Mouse (Mus musculus): Measurements from ENCODE around the gene Tkt.
"Not testable (repeated sequence)": the region's sequence is repeated elsewhere in the genome, so short reads cannot be mapped to it uniquely, and the experiment has no call there.

Gene Tkt

DNA sequence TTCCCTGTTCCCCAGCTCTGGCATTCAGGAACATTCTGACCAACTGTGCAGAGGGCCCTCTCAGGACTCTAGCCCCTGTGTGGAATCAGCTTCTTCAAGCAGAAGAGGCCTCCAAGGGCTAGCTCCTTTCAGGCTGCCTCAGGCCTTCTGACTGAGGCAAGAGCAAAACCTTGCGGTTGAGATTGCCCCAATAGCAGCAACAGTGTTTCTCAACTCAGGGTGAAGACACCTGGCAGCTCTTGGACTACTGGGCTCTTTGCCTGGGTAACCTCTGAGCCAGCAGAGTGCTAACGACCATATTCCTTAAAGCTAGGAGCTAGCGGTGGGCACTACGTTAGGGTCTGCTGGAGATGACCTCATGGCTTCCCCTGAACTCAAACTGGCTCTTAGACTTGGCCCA is 5.0 kb downstream of the Tkt start:
- no peak for DNase-seq

DNA sequence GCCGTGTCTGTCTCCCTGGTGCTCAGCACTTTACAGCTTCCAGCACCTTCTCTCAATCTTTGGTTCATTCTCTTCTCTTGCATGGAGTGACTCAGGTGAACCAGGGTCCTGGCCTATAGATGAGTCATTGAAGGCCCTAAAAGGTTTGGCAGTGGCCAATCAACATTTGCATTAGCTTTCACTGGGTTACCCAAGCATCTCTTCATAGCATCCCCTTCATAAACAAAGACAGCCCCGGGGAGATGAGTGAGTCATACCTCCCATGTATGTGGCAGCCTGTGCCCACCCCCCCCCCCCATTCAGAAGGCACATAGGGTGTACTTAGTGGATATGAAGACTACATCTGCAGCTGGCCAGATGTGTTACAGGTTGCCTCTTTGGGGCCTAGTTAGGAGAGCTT is 8.5 kb downstream of the Tkt start:
- no peak for DNase-seq

DNA sequence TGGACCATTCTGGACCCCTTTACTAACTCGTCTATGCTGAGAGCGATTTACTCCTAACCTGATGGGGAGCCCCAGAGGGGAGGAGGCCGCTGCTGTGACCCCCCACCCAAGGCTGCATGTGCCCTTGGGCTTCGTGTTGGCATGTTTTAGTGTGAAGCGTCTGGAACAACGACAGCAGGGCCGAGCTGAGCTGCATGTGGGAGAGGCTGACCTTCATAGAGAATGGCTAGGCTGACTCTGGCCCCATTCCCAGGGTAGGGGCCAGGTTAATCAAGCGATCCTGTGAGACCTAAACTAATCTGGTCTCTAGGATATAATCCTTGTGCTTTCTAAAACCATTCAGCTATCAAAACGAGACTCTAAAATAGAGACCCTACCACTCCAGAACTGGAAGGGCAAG is 9.6 kb downstream of the Tkt start:
- peak; percentile 90 for DNase-seq

DNA sequence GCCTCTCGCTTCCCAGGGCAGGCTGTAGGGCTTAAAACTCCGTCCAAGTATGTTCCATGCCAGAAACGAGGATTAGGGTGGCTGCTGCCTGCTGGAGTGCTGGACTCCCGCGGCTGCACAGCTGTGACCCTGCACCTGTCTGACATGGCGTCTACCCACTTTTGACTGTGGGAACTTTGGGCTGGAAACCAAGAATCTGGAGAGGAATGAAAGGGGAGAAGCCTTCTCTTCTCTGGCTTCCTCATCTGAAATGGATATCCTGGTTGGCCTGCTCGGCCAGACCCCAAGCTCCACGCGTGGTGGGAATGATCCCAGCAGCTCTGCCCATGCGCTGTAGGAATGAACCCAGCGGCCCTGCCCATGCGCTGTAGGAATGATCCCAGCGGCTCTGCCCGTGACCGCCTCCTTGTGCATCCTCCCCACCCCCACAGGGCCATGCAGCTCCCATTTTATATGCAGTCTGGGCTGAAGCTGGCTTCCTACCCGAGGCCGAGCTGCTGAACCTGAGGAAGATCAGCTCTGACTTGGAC is 11.2 kb downstream of the Tkt start:
- DNase-seq: peak; percentile 87

DNA sequence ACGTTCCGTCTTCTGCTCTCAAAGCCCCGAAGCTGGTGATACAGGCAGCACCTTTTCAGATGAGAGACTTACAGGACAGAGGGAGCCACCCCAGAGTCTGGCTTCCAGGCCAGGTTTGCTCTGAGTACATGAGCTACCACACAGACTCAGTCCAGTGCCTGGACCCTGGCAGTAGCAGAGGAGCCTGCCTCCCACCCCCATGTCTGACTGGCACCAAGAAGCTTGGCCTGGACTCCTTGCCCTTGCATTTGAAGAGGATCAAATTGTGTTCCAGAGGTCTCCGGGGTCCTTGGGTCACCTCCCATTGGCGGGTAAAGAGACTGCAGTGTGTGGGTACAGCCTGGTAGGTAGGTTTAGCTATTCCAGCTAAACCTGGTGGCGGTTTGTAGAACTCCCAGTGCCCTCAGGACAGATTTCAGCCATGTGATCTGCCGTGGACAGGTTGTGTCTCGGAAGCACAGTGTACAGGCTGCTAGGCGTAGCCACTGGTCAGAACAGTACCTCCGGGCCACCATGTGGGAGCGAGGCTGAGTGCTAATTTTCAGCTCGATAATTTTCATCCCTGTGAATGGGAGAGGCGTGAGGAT is 12.7 kb downstream of the Tkt start:
- DNase-seq: peak; percentile 86

DNA sequence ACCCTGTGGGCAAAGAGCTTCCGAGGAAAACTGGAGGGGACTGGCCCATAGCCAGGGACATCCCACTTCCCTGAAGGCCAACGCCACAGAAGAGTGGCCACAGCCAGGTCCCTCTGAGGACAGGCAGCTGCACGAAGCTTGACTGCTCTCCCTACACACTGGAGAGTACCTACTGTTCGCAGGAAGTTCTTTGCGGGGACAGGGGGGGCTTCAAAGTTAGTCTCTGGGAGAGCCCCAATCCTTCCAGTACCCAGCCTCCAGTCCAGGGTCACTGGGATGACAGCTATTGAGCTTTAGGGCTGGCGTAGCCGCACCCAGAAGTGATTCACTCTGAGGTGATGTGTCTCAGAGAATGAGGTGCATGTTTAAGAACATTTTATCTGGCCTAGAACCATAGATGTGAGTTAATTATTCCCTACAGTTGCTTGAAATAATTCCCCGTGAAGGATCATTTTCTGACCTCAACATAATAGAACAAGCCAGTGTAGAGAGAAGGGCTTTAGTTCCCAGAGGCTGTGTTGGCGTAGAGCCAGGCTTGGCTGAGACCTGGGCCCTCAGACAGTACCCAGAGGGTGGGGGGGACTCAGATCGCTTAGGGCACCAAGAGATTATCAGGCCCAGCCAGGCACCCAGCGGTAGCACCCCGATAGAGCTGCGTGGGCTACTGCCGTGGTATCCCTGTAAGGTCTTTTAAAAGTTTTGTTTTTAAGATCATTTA is 13.5 kb downstream of the Tkt start:
- peak; percentile 92 for DNase-seq

DNA sequence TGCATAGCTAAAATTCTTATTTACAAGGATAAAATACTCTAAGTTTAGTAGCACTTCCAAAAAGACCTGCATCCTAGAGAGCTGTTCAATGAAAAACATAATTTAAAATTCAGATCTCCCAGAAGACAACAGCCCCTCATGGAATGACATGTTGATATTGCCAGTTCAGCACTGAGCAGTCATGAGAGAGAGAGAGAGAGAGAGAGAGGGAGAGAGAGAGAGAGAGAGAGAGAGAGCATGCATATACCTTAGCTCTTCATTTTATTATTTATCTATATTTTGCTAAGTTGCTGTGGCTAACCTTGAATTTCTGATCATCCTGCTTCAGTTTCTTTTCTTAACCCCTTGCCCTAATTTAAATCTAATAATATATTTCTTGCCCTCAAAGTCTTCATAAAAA is 14.2 kb downstream of the Tkt start:
- no peak for DNase-seq

DNA sequence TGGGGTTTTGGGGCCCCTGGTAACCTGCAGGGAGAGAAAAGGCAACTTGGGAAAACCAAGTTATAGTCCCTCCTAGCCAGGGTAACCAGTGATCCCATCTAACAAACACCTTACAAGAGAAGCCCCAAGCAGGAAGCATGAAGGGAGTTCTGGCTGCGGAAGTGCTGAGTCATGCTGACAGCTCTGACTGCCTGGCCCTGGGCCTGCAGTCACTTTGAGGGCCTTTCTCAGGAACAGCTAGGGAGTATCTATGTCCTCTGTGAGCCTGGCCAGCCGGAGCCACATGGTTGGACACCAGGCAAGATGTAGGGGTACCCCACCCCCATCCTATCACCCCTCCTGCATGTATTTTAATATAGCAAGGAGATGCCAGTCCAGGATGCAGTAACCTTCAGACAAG is 16.3 kb downstream of the Tkt start:
- peak; percentile 98 for DNase-seq

DNA sequence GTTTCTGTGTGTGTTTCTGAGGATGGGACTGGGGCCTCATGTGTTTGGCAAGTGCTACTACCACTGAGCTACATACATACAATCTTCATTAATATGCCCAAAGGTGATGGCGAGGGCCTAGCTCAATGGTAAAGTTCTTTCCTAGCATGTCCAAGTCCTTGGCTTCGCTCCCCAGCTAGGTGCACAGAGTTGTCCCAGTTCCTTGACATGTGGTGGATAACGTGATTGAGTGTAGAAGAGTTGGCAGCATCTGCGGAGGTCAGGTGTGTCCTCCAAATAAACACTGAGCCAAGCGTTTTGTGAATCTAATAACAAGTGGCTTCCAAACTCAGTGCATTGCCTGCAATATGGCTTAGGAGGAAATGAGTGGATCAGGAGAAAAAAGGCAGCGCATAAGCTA is 18.2 kb downstream of the Tkt start:
- peak; percentile 95 for DNase-seq

DNA sequence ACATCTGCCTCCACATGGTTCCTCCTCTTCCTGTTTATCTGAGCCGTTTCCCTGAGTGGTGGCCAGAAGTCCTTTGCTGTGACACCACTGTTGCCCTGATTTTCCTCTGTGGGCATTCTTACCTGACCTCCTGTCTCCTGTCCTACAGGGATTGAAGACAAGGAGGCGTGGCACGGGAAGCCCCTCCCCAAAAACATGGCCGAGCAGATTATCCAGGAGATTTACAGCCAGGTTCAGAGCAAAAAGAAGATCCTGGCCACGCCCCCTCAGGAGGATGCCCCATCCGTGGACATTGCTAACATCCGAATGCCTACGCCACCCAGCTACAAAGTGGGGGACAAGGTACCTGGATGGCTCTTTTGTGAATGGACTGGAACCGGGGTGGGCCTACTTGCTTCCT is 19.9 kb downstream of the Tkt start:
- no peak for DNase-seq

DNA sequence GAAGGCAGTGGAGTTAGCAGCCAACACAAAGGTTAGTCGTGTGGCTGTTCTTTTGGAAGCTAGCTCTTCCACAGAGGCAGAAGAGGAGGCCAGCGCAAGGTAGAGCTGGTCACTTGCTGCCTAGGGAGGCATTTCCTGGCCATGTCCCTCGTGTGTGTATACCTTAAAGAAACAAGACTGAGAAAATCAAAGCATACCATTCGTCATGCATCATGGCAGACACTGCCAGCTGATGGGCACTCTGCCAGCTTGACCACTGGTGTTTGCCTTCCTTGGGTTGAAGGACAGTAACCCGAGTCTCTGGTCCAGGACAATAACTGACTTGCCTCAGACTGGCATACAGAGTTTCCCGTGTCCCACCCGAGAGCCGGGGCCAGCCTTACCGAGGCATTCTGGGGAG is 22.1 kb downstream of the Tkt start:
- no peak for DNase-seq

DNA sequence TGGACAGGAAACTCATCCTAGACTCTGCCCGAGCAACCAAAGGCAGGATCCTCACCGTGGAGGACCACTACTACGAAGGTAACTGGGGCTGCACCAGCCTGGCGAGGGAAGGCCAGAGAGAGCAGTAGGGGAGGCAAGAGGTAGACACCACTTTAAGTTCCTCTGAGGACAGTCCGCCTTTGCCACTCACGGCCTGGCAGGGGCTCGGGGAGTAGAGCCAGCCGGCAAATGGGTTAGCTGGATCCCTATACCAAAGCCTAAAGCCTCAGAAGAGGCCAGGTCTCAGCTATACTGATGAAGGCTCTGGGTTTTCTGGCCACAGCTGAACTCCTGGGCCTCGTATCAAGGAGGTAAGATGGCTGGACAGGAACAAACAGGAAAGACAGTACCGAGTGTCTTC is 24.1 kb downstream of the Tkt start:
- DNase-seq: peak; percentile 94

DNA sequence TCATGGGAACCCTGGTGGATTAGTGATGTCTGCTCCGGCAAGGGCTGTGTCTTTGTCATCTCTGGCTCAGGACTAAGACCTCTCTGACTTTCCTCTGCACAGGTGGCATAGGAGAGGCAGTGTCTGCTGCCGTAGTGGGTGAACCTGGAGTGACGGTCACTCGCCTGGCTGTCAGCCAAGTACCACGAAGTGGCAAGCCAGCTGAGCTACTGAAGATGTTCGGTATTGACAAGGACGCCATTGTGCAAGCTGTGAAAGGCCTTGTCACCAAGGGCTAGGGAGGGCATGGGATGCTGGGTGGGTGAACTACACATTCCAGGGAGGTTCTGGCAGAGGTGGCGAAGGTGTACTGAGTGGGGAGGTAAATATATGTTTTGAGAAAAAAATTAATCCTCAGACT is 25.1 kb downstream of the Tkt start:
- DNase-seq: peak; percentile 89

DNA sequence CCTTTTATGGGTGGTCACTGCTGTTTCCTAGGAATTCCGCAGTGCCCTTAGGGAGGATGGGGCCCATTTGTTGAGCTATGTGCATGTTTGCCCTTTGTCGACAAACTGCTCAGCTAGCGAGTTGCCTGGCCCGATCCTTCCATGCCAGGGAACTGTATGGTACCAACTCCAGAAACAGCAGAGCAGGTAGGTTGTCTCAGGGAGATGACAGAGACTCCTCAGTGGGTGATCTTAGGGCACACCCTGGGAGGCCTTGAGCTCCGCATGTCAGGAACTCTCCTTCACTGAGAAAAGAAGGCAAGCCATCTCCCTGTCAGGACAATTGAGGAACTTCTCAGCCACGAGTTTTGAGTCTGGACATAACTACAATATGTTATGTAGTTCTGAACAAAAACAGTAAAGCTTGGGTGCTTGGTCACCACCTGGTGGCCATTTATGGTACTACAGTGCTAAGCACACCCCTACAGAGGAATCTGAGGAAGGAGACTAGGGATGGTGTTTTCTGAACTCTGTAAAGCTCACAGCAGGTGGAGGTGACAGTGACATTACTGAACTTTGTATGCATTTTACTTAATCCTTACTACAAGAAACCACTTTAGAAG is 25.9 kb downstream of the Tkt start:
- peak; percentile 95 for DNase-seq

DNA sequence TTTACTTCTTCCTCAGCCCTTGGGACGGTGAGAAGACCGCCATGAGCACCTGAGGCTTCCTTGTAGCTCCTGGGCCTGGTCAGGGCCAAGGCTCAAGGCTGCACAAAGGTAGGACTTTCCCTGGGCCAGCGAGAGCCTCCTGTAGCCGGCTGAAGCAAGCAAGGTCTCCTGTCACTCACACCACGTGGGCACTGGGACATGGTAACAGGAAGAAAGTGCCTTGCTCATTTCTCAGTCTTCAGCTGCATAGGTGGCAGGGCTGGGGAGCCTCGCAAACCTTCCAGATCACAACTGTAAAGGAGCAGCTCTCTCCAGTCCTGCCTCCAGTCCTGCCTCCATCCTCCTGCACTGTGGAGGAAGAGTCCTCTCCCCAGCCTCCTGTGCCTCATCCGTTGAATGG is 27.6 kb downstream of the Tkt start:
- DNase-seq: peak; percentile 78

DNA sequence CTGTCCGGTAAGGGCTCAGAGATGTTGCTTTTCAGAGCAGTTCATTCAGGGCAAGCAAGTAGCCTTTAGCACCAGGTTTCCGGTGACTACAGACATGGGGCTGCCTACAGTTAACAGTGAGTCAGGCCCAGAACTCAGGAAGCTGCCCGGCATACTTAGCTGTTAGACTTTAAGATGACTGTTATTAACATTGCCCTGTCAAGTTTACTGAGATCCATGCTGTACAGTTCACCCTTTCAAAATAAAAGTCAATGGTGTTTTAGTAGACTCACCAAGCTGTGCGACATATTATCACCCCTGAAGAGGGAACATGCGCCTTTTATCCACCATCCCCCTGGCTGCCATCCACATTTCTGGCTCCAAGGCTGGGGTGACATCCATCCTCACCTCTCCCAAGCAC is 28.1 kb downstream of the Tkt start:
- no peak for DNase-seq

DNA sequence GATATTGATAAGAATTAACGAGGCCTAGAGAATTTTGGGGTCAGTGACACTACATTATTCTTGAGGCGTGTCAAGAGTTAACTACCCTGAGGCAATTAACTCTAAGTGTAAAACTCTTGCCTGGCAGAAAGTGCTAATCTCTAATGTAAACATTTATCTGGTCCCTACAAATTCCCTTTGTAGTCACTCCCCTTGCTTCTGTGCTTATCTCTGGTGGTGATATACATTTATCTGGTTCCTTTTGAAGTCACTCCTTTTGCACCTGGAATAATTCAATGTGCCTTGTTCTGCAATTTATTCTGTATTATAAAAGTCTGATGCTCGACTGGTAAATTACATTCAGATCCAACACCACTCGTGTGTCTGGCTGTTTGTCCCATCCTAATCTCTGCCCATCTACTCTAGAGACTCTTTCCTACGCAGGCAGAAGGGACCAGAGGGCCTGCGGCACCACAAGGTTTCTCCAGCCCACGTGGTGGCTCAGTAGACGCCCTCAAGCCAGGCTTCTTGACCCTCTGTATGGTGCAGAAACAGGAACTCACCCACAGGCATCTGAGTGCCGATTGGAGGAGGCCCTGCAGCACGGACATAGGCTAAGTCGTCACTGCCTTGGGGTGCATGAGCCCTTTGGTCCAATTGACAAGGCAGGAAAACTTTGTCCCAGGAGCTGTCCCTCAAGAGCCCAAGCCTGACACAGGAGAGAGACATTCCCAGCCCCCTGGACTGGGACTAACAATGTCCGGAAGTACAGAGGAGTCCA is 29.3 kb downstream of the Tkt start:
- not testable (repeated sequence) for DNase-seq

DNA sequence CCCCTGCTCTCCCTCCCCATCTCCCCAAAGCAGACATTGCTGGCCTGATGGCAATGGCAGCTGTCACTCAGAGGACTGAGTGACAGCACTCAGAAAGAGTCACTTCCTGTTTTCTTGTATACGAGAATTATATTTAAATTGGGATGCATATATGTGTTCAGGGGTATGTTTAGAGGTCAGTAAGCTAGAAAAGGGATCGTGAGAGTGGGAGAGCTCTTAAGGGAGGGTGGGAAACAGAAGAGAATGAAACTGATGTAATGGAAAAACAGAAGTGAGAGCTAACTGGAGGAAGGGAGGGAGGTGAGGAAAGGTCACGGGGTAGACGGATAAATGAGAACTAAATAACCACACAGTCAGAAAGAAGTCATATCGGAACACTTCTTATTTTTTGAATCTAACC is 31.0 kb downstream of the Tkt start:
- DNase-seq: no peak

DNA sequence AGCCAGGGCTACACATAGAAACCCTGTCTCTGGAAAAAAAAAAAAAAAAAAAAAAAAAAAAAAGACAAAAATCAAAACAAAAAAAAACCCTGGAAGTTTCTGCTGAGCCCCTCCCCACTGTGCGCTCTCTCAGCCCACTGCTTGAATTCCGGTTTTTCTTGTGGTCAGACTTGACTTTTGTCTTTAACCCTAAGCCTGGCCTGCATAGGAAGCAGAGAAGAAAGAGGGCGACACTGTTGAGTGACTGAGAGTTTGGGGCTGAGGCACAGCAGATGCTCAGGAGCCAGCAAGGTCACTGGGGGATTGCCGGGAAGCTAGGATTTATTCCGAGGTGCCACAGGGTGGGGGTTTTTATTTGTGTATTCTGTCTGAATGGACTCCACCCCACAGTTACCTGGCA is 31.7 kb downstream of the Tkt start:
- DNase-seq: no peak

DNA sequence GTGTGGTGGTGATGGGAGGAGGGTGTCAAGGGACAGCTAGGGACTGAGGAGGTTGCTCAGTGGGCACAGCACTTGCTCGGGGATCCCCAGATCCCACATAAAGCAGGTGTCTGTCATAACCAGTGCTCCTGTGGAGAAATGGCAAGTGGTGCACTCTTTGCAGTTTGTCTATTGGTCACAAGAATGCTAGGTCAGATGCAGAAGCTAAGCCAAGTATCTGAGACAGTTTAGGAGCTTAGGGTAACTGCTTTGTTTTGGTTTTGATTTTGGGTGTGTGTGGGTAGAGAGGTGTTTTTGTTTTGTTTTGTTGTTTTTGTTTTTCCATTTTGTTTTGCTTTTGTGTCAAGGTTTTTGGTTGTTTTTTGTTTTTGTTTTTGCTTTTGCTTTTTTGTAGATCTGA is 33.1 kb downstream of the Tkt start:
- no peak for DNase-seq

DNA sequence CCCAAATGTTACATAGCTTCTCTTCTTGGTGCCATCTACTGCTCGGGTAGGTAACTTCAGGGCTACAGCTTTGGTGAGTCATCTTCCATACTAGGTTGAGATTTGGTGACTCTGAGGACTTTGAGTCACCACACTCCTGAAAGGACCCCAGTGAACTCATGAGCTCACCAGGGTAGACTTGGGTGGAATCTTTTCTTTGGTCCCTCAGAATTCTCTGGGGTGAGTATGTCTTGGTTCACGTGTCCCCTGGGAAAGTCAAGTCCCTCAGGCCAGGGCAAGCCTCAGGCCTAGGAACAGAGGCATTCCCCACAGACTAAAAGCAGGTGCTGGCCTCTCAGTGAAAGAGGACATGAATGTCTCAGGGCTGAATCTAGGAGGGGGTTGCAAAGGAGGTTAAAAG is 35.9 kb downstream of the Tkt start:
- DNase-seq: no peak

DNA sequence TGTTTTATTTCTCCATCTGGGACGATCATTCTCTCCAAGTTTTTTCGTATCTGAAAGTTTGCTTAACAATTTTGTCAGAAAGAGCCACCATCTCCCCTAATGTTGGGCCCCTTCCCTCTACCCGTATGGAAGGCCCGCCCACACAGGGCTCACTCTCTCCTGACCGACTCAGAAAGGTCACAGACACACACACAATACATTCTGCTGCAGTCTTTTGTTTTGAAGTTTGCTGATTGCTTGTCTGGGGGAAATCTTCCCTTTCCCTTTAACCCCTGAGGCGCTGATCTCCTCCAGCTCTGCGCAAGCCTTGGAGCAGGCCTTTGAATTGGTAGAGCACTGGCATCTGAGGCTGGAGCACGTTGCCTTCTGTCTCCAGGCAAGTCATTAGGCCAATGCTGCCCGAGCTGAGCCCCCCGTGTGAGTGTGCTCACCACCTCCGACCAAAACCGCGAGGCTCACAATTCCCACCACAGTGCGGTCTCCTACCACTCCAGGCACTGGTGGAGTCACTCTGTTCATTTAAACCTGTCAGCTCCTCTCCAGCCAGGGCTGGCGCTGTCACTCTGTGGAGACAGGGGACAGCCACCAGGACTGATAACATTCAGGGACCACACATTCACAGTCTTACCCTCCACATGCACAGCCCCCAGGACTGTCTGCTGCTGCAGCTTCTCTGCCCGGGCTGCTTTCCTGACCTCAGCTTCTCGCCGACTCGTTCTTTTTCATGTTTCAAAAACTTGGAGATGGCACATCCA is 36.5 kb downstream of the Tkt start:
- DNase-seq: no peak

DNA sequence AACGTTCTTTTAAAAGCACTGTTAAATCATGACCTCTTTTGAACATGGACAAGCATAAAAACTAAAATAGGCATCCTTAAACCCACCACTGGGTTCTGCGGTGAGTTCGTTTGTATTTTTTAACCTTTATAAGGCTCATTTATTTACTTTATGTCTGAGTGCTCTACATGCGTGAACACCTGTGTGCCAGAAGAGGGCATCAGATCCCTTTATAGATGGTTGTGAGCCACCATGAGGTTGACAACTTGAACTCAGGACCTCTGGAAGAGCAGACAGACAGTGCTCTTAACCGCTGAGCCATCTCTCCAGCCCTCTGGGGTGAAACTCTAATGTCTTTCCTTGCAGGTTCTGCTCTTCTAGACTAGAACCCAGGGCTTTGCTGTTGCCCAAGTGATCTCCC is 37.2 kb downstream of the Tkt start:
- no peak for DNase-seq
